Mouse (Mus musculus) left cerebral cortex, adult 18-20 months (tissue): Measurements from ENCODE around the gene Tmbim6. TPM values are rescaled to one million over a fixed set of nuclear protein-coding genes. Genes with fewer than 3 reads are reported as not detected.
A peak's percentile ranks its signal among the peaks of the same experiment; 100 is the strongest.

Experiments used
- DNase-seq, 2 experiments: peaks; one replicate each; pipeline ENCODE4 v3.0.0; 2021 to 2022; ENCODE audit warnings: low spot score in 2 of 2, mixed read lengths in 1 of 2
- total RNA-seq, 2 experiments: library from RNA; stranded (reverse); gene quantifications; 2 replicates each; pipeline ENCODE4 v1.2.3; 2021

The Tmbim6 gene
- total RNA-seq, 2 experiments from 2014 or later = 331 to 338 TPM

- peak; percentile 70 to 85 for DNase-seq
These were observed 23.7 kb downstream of the Tmbim6 start for GRCm38 (mm10) chr15:99416348-99416882.

GRCm38 (mm10) chr15:99416957-99417356 lies 24.3 kb downstream of the Tmbim6 start:
- DNase-seq = no peak

- no peak for DNase-seq
These were observed 25.1 kb downstream of the Tmbim6 start for GRCm38 (mm10) chr15:99417692-99418271.

GRCm38 (mm10) chr15:99420101-99420500 lies 27.4 kb downstream of the Tmbim6 start:
- no peak for DNase-seq

- DNase-seq = no peak
These were observed 27.9 kb downstream of the Tmbim6 start for GRCm38 (mm10) chr15:99420521-99421014.

- no peak for DNase-seq
These were observed 28.5 kb downstream of the Tmbim6 start for GRCm38 (mm10) chr15:99421152-99421551.

GRCm38 (mm10) chr15:99421676-99422075 lies 29.0 kb downstream of the Tmbim6 start:
- no peak for DNase-seq

- no peak for DNase-seq
These were observed 29.9 kb downstream of the Tmbim6 start for GRCm38 (mm10) chr15:99422551-99422950.

- DNase-seq = no peak
These were observed 30.4 kb downstream of the Tmbim6 start for GRCm38 (mm10) chr15:99423131-99423530.

GRCm38 (mm10) chr15:99423884-99424283 lies 31.2 kb downstream of the Tmbim6 start:
- no peak for DNase-seq

GRCm38 (mm10) chr15:99430394-99430793 lies 37.7 kb downstream of the Tmbim6 start:
- DNase-seq = no peak

- DNase-seq = no peak
These were observed 38.4 kb downstream of the Tmbim6 start for GRCm38 (mm10) chr15:99431063-99431462.

GRCm38 (mm10) chr15:99431504-99431903 lies 38.8 kb downstream of the Tmbim6 start:
- no peak for DNase-seq

GRCm38 (mm10) chr15:99431967-99432366 lies 39.3 kb downstream of the Tmbim6 start:
- no peak for DNase-seq

GRCm38 (mm10) chr15:99433081-99433718 lies 40.5 kb downstream of the Tmbim6 start:
- DNase-seq = no peak

- no peak for DNase-seq
These were observed 41.2 kb downstream of the Tmbim6 start for GRCm38 (mm10) chr15:99433913-99434312.

- DNase-seq = no peak
These were observed 46.5 kb downstream of the Tmbim6 start for GRCm38 (mm10) chr15:99438966-99439698.

GRCm38 (mm10) chr15:99440112-99440815 lies 47.6 kb downstream of the Tmbim6 start:
- no peak for DNase-seq

GRCm38 (mm10) chr15:99440816-99441457 lies 48.3 kb downstream of the Tmbim6 start:
- no peak for DNase-seq

GRCm38 (mm10) chr15:99442358-99442757 lies 49.7 kb downstream of the Tmbim6 start:
- no peak for DNase-seq

GRCm38 (mm10) chr15:99445567-99445966 lies 52.9 kb downstream of the Tmbim6 start:
- no peak for DNase-seq
